Mouse (Mus musculus) testis, postnatal 14 days (tissue): ENCODE results near the gene Rnf115.
"Not testable (repeated sequence)": the region's sequence is repeated elsewhere in the genome, so short reads cannot be mapped to it uniquely, and the experiment has no call there.

ENCODE experiments used
- DNase-seq: peaks from one replicate; pipeline ENCODE4 v3.0.0; 2021; ENCODE audit warnings: low spot score

Gene Rnf115

GRCm38 (mm10) chr3:96727343-96727827 lies at the start of gene Rnf115, which contains the start of gene Polr3c:
Rnf115 (plus strand) TSS chr3:96727664.
Polr3c (minus strand) TSS chr3:96727628.
- peak; percentile 96 for DNase-seq

DNA sequence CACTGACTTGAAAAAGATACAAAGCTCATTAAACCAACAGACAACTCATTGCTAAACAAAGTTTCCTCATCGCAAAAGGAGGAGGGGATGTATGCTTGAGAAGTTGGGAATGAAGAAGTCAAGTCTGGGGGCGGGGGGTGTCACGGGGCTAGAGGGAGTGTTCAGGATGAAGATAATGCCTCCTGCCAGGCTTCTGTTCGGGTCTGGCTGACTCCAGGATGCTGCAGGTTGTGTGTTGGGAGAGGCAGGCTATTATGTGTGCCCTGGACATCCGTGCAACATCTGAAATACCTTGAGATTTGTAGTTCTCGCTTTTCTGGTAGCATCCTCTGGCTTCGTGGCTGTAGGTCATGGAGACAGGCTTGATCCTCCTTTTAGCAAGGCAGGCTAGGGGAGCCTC lies 49.0 kb upstream of the Rnf115 start:
- no peak for DNase-seq

- no peak for DNase-seq
Observed at GRCm38 (mm10) chr3:96679159-96679674, 48.2 kb upstream of the Rnf115 start.

DNA sequence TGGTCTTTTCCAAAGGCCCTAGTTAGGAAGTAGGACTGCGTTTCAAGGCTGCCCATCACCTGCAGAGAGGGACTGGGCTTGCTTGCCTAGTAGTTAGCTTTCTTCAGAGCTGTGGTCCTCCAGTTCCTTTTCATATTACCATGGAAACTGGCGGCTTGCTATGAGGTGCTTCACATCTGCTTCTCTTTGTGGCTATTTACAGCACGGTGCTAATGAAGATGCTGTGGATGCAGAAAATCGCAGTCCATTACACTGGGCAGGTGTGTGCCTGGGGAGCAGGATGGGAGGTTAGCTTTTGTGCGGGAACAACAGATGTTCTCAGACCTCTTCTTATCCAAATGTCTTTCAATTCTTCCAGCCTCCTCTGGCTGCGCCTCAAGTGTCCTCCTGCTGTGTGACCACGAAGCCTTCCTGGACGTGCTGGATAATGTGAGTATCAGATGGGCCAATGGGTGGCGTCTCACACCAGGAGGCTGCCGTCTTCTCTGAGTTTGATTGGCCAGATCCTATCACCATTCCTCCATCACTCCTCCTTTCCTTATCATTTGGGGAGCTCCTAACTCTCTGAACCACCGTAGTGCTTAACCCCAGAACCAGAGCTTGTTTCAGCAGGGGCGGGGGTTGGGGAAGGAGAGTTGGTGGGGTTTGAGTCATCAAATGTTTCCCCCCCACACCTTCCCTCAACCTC lies 47.1 kb upstream of the Rnf115 start:
- no peak for DNase-seq

DNA sequence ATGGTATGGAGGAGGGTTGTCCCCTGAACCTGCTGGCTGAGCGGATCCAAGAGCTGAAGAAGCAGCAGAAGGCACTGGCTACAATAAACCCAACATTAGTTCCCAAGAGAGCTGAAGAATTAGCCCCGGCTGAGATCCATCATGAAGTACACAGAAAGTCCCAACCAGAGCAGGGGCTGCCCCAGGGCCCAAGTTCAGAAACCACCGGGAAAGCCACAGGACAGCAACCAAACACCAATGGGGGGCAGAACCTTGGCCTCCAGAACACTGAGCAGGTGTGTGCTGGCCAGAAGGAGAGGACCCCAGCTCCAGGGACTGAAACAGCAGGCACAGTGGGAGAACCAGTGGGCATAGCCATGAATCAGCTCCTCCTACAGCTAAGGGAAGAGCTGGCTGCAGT lies 44.0 kb upstream of the Rnf115 start:
- DNase-seq = no peak

DNA sequence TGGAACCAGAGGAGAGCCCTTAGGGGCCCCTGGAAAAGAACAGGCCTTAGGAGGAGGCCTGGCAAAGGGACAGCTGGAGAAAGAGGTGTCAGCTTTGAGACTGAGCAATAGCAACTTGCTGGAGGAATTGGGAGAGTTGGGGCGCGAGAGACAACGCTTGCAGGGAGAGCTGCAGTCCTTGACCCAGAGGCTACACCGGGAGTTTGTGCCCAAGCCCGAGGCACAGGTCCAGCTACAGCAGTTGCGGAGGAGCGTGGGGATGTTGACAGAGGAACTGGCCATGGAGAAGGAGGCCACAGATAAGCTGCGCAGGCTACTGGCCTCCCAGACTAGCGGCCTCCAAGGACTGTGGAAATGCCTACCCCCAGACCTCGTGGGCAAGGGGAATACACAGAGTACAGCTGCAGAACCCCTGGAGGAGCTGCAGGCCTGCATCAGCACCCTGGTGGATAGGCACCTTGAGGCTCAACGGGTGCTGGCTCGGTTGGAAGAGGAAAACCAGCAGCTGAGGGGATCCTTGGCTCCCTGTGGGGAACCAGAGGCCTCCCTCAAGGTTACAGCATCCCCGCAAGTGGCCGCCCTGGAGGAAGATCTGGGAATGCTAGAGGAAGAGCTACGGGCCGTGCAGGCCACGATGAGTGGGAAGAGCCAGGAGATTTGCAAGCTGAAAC lies 43.2 kb upstream of the Rnf115 start:
- DNase-seq = peak; percentile 52

- no peak for DNase-seq
Observed at GRCm38 (mm10) chr3:96684822-96685156, 42.7 kb upstream of the Rnf115 start.

GRCm38 (mm10) chr3:96686057-96686456 lies 41.4 kb upstream of the Rnf115 start:
- not testable (repeated sequence) for DNase-seq

GRCm38 (mm10) chr3:96688854-96689253 lies 38.6 kb upstream of the Rnf115 start:
- DNase-seq = no peak

DNA sequence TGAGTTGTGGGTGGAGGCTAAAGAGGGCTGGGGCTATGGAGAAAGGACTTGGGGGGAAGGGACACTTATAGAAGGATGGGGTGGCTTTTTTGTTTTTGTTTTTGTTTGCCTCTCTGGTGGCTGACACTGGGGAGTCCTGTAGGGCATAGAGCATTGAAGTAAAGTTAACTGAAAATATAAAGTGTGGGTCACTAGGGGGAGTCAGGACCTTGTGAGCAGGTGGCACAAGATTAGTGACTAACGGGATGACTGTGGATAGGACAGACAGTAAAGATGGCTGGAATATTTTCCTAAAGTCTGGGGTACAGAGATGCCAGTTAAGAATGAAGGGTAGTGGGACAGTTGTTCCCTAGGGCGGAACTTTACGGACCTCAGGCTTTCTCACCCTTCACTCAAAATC lies 37.2 kb upstream of the Rnf115 start:
- DNase-seq = no peak

GRCm38 (mm10) chr3:96692506-96692905 lies 35.0 kb upstream of the Rnf115 start:
- DNase-seq = peak; percentile 36

DNA sequence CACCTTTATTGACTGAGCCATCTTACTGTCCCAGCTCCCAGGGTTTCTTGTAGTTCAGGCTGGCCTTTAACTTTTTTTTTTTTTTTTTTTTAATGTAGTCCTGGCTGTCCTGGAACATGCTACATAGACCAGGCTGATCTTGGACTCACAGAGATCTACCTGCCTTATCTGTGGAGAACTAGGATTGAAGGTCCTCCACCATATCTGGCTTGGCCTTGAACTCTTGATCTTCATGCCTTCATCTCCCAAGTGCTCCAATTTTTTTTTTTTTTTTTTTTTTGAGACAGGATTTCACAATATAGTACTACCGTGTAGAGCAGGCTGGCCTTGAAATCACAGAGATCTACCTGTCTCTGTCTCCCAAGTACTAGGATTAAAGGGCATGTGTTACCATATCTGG lies 33.9 kb upstream of the Rnf115 start:
- no peak for DNase-seq

DNA sequence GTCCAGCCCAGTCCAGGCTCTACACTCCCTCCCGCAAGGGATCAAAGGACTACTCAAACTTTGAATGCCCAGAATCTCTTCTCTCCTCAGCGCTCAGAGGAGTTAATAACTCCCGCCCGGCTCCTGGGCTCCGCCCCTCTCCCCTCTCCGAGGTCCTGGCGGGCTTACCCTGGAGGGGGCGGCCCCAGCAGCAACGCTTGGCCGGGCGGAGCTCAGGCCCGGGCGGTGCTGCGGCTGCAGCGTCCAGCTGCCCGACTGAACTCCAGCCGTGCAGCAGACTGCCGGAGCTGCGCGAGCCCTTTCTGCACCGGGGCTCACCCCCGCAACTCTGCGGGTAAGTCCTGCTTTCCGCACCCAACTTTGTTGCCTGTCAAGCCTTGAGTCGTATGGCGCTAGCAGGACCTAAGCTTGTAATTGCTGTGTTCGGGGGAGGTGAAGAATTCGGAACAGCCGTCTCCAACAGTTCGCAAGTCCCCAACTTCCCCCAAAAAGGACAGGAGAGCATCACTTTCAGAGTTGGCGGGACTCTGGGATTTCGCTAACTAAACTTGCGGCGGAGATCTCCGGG lies 31.2 kb upstream of the Rnf115 start, which contains the start of gene Pias3:
Gene Pias3, plus strand, starts transcription at position 187 of the 568 bp plus-strand sequence.
- peak; percentile 85 for DNase-seq

- peak; percentile 90 for DNase-seq
Observed at GRCm38 (mm10) chr3:96696766-96697732, 30.4 kb upstream of the Rnf115 start.

- peak; percentile 28 for DNase-seq
Observed at GRCm38 (mm10) chr3:96698993-96699690, 28.3 kb upstream of the Rnf115 start.

DNA sequence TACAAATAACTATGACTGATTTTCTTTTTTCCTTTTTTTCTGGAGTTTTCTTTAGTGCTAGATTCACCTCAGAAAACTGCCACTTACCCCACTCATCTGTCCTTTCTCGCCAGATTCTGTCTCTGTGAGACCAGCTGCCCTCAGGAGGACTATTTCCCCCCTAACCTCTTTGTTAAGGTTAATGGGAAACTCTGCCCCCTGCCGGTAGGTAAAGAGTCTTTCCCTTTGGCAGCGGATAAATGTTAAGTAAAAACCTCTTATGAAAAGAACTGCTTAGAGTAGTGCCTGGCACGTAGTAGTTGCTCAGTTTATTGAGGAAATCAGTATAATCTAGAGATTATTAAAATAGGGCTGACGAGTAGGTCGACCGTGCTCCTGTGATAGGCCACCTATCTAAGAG lies 27.1 kb upstream of the Rnf115 start:
- no peak for DNase-seq

GRCm38 (mm10) chr3:96701003-96701402 lies 26.5 kb upstream of the Rnf115 start:
- DNase-seq = no peak

GRCm38 (mm10) chr3:96704778-96705177 lies 22.7 kb upstream of the Rnf115 start:
- no peak for DNase-seq

DNA sequence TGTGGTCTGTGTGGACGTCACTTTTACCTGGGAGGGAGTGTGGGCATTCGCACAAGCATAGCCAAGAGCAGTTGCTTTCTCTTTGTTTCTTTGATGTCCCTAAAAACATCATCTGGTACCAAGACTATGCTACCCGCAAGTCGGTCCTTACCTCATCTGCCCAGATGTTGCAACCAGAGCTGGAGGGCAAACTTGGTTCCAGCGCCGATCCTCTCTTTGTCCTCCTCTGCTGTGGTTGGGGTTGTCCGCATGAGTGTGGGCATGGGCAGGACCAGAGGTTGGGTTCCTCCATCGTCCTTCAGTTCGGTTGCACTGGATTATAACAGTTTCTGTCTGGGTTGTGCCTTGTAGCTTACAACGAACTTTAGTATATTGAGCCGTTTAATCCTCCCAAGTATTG lies 21.2 kb upstream of the Rnf115 start:
- DNase-seq = no peak

DNA sequence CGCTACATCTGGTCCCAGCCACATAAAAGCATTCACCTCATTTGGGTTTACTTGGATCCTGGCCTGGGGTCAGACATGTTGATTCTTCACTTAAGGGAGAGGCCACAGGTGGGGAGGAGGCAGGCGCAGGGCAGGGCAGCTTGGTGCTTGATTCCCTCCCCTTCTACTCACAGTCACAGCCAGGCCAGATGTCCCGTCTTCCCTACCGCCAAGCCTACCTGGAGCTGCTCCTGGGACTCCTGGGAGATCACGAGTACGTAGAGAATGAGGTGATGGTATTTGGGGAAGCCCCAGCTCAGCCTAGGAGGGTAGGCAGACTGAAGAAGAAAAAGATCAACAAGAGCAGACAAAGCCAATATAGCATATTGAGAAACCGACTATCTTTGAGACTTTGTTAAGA lies 20.5 kb upstream of the Rnf115 start:
- no peak for DNase-seq
